Mouse (Mus musculus): ENCODE measurements around the gene Klc2.

Gene Klc2

GRCm38 (mm10) chr19:5092083-5092482 is 26.3 kb downstream of the Klc2 start:
- ChIA-PET POLR2A (interaction anchor here in 2 of 4 experiments (1.1 to 4.6 kb wide), 5 partner anchors 9 to 42 kb away, joined by 3 to 29 read pairs (median 5); partner anchors contain the start of genes Rab1b (in 1 of the 2) and Rin1 (in 1 of the 2)), CTCF (interaction anchor here in 2 of 4 experiments (0.9 to 1.5 kb wide), 2 partner anchors 17 to 20 kb away, joined by 3 to 6 read pairs; no protein-coding TSS in a partner anchor)

GRCm38 (mm10) chr19:5089324-5089723 is 29.0 kb downstream of the Klc2 start:
- POLR2A ChIA-PET = interaction anchor here in 3 of 4 experiments (0.7 to 3.8 kb wide), 11 partner anchors 8 to 400 kb away, joined by 3 to 19 read pairs (median 5); partner anchors contain the start of genes AI837181 (in 1 of the 3), Cfl1 (in 1 of the 3), Drap1 (in 1 of the 3) and Rab1b (in 1 of the 3)
- CTCF ChIA-PET = interaction anchor here in 3 of 4 experiments (0.6 to 2.4 kb wide), 5 partner anchors 20 to 194 kb away, joined by 3 to 17 read pairs (median 4); no protein-coding TSS in a partner anchor

DNA sequence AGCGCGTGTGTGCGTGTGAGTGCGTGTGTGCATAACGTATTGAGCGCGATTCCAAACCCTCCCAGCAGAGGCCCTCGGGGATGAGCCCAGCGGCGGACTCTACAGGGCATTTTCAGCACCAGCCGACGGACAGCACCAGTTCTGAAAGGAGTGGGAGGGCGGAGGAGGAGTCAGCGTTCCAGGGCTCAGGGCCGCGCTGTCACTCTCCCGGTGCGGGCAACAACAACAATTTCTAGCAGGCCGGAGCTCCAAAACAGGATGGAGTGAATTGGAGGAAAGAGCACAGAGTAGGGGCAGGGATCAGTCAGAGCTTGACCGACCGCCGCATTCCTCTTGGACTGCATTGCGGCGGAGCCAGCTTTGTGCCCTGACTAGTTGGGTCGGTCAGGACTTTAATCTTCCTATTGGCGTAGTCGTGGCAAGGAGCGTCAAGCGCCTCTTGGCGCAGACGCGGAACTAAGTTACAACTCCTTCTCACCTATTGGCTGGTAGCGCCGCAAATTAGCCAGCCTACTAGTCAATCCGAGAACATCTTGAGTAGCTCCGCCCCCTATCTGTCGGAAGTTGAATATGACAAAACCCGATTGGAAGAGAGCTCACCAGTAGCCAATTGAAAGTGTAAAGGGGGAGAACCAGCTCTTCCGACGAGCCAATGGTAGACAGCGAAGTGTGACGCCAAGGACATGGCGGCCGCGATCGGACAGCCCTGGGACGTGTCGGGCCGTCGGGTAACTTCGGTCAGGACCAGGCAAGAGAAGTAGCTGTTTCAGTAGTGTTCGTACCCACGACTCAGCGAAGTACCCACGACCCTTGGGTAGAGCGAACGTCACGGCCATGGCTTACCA is 30.3 kb downstream of the Klc2 start, which contains the start of gene Yif1a:
Gene Yif1a (plus strand): TSS at position 655 of the 845 bp plus-strand sequence.
- CTCF ChIA-PET = interaction anchor here (0.6 to 2.4 kb wide), 51 partner anchors 8 to 919 kb away, joined by 3 to 27 read pairs (median 4); partner anchors contain the start of genes Rin1 (in 2 of the 4), Brms1 (in 1 of the 4), Klc2 (in 1 of the 4) and Rab1b (in 1 of the 4)
- POLR2A ChIA-PET = interaction anchor here (0.6 to 3.8 kb wide), 81 partner anchors 9 to 1073 kb away, joined by 3 to 27 read pairs (median 5); partner anchors contain the start of genes Rab1b (in 3 of the 4), Rin1 (in 3 of the 4), Cd248 (in 2 of the 4) and Cfl1 (in 2 of the 4)

DNA sequence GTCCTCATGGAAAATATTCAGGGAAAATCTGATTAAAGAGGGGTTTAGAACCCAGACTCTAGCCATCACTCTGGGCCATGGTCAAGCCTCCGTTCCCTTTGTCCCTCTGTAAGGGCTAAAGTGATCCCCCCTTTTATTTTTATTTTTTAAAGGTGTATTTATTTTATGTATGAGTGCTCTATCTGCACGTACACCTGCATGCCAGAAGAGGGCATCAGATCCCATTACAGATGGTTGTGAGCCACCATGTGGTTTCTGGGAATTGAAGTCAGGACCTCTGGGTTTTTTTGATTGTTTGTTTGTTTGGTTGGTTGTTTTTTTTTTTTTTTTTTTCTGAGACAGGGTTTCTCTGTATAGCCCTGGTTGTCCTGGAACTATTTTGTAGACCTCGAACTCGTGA is 31.8 kb downstream of the Klc2 start:
- CTCF ChIA-PET = interaction anchor here (0.5 to 1.3 kb wide), 6 partner anchors 11 to 97 kb away, joined by 3 to 5 read pairs (median 3); partner anchors contain the start of gene Rin1 (in 1 of the 4)
- POLR2A ChIA-PET = interaction anchor here in 2 of 4 experiments (0.6 to 3.8 kb wide), 8 partner anchors 12 to 853 kb away, joined by 3 to 19 read pairs (median 4); partner anchors contain the start of genes AI837181 (in 1 of the 2), Cnih2 (in 1 of the 2), Drap1 (in 1 of the 2) and Rab1b (in 1 of the 2)

GRCm38 (mm10) chr19:5085145-5085863 is 33.1 kb downstream of the Klc2 start, which contains the start of gene Tmem151a:
Tmem151a (minus strand) TSS chr19:5085531.
- POLR2A ChIA-PET = interaction anchor here in 3 of 4 experiments (0.5 to 1.5 kb wide), 8 partner anchors 12 to 700 kb away, joined by 3 to 6 read pairs (median 3); partner anchors contain the start of genes AI837181 (in 1 of the 3) and Drap1 (in 1 of the 3)
- CTCF ChIA-PET = interaction anchor here in 3 of 4 experiments (0.7 to 1.3 kb wide), 7 partner anchors 34 to 646 kb away, joined by 3 to 10 read pairs (median 4); partner anchors contain the start of gene Rin1 (in 1 of the 3)

DNA sequence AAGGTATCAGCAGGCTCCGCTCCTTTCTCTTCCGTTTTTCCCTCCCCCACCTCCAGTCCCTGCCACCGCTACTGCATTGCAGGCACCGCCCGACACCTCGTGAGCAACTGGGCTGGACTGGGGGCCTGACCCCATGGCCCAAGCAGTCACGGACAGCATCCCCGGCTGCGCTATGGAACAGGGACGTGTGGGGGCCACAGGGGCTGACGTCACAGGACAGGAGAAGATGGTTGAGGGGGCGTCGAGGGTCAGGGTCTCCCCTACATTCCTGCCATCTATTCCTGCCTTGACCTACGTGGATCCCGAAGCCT is 33.6 kb downstream of the Klc2 start:
- ChIA-PET CTCF (interaction anchor here in 1 of 4 experiments (1.0 kb wide), 1 partner anchor 34 kb away, joined by 5 read pairs; no protein-coding TSS in a partner anchor), POLR2A (interaction anchor here in 2 of 4 experiments (0.5 to 0.7 kb wide), 2 partner anchors 12 to 700 kb away, joined by 3 read pairs; no protein-coding TSS in a partner anchor)

DNA sequence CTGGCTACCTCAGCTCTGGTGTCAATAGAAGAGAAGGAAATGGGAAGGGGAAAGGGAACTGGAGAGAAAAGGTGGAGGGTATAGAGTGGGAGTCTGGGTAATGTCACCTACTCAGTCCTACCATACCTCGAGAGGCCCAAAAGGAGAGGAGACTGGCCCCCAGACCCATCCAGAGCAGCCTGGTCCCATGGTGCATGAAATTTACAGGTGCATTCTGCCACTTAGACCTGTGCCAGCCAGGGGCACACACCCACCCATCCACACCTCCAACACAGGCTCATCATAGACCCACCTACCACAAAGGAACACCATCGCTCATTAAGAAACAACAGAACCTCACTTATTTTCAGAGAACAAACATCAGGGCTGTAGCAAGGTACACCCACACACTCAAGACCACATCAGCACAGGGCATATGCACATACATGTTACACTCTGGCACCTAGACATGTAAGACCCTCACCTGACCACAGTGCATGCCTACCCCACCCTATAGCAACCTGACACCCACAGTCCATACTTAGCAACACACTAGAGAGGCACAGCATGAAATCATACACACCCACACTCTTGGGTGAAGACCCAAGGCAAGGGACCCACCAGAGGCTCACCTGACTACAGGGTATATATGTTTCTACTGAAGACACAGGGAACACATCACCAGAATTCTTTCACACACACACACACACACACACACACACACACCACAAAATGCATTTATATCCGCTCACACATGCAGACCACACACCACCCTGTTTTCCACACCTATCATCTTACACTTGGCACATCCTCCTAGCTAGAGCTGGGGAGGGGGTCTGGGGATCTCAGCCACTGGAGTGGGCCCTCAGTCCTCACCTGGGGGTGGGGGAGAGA is 34.2 kb downstream of the Klc2 start:
- CTCF ChIA-PET = interaction anchor here in 3 of 4 experiments (1.0 to 2.6 kb wide), 3 partner anchors 30 to 67 kb away, joined by 5 to 8 read pairs (median 7); no protein-coding TSS in a partner anchor

GRCm38 (mm10) chr19:5082596-5082995 is 35.8 kb downstream of the Klc2 start:
- CTCF ChIA-PET = interaction anchor here in 3 of 4 experiments (0.8 to 4.2 kb wide), 12 partner anchors 9 to 69 kb away, joined by 3 to 20 read pairs (median 7); partner anchors contain the start of gene Rin1 (in 3 of the 3)

More for the DNA sequence above, 34.2 kb downstream of the Klc2 start:
- POLR2A ChIA-PET = interaction anchor here in 3 of 4 experiments (0.5 to 3.4 kb wide), 3 partner anchors 12 to 699 kb away, joined by 3 to 15 read pairs (median 3); no protein-coding TSS in a partner anchor

GRCm38 (mm10) chr19:5082005-5082404 is 36.4 kb downstream of the Klc2 start:
- ChIA-PET POLR2A (interaction anchor here (0.6 to 3.9 kb wide), 13 partner anchors 8 to 58 kb away, joined by 3 to 17 read pairs (median 4); partner anchors contain the start of genes Slc29a2 (in 2 of the 4), AC124502.3 (in 1 of the 4), B4gat1 (in 1 of the 4) and Cd248 (in 1 of the 4)), CTCF (interaction anchor here (1.0 to 4.2 kb wide), 13 partner anchors 9 to 69 kb away, joined by 3 to 20 read pairs (median 7); partner anchors contain the start of genes Rin1 (in 3 of the 4) and Cd248 (in 1 of the 4))

More at GRCm38 (mm10) chr19:5082596-5082995, 35.8 kb downstream of the Klc2 start:
- POLR2A ChIA-PET = interaction anchor here in 3 of 4 experiments (0.7 to 3.9 kb wide), 10 partner anchors 9 to 566 kb away, joined by 3 to 17 read pairs (median 4); partner anchors contain the start of genes Slc29a2 (in 2 of the 3) and Klc2 (in 1 of the 3)

DNA sequence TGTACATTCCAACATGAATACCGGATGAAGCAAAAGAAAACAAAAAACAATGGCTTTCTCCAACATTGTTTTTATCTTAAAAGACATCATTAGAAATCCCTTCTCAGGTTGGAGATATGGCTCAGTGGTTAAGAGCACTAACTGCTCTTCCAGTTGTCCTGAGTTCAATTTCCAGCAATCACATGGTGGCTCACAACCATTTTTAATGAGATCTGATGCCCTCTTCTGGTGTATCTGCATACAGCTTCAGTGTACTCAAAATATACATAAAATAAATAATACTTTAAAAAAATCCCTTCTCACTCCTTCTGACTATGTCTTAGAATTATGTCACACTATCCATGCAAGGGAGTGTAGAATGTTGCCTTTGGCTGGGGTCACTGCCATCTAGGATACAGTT is 39.1 kb downstream of the Klc2 start:
- CTCF ChIA-PET = interaction anchor here (0.8 to 4.2 kb wide), 10 partner anchors 9 to 410 kb away, joined by 3 to 17 read pairs (median 4); partner anchors contain the start of gene Yif1a (in 1 of the 4)
- POLR2A ChIA-PET = interaction anchor here in 2 of 4 experiments (0.6 to 3.9 kb wide), 6 partner anchors 12 to 309 kb away, joined by 3 to 14 read pairs (median 4); partner anchors contain the start of gene Cd248 (in 1 of the 2)

- POLR2A ChIA-PET = interaction anchor here in 3 of 4 experiments (0.7 to 11.3 kb wide), 11 partner anchors 9 to 57 kb away, joined by 3 to 197 read pairs (median 4); partner anchors contain the start of genes Rin1 (in 2 of the 3), Yif1a (in 2 of the 3), AC124502.3 (in 1 of the 3) and B4gat1 (in 1 of the 3)
- CTCF ChIA-PET = interaction anchor here (0.6 to 5.4 kb wide), 13 partner anchors 8 to 60 kb away, joined by 3 to 201 read pairs (median 4); partner anchors contain the start of genes Rin1 (in 3 of the 4), Slc29a2 (in 1 of the 4) and Yif1a (in 1 of the 4)
Observed at GRCm38 (mm10) chr19:5073518-5073917, 44.8 kb downstream of the Klc2 start.

GRCm38 (mm10) chr19:5073028-5073427 is 45.3 kb downstream of the Klc2 start:
- ChIA-PET CTCF (interaction anchor here in 3 of 4 experiments (0.6 to 5.4 kb wide), 31 partner anchors 9 to 1069 kb away, joined by 3 to 201 read pairs (median 7); partner anchors contain the start of genes Rin1 (in 3 of the 3), Yif1a (in 2 of the 3), AC124502.3 (in 1 of the 3) and Ap5b1 (in 1 of the 3)), POLR2A (interaction anchor here (0.6 to 11.3 kb wide), 51 partner anchors 9 to 1220 kb away, joined by 3 to 197 read pairs (median 7); partner anchors contain the start of genes AC124502.3 (in 3 of the 4), B4gat1 (in 3 of the 4), Rin1 (in 3 of the 4) and Slc29a2 (in 3 of the 4))

DNA sequence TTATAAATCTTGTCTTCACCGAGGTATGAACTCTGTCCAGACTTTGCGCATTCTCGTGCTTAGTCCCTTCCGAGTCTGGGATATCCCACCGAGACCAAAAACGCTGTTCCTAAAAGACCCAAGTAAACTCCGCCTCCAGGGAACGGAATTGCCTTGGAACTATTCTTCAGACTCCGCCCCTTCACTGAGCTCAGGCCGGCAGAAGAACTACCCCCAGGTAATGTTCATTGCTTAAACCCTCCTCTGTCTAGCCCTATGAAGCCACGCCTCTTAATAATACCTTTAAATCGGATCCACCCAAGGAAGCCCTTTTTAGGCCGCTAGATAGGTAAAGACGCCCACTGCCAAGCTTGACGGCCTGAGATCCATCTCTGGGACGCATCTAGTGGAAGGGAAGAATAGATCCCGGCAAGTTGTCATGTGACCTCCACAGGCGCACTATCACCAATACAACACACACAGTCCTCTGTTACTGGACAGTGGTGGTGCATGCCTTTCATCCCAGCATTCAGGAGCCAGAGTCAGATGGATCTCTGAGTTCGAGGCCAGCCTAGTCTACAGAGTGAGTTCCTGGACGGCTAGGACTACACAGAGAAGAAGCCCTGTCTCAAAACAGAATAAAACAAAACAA is 45.9 kb downstream of the Klc2 start:
- CTCF ChIA-PET = interaction anchor here (0.5 to 5.4 kb wide), 51 partner anchors 9 to 1070 kb away, joined by 3 to 201 read pairs (median 4); partner anchors contain the start of genes Rin1 (in 3 of the 4), Yif1a (in 3 of the 4), Brms1 (in 2 of the 4) and AC124502.3 (in 1 of the 4)

More for the DNA sequence above, 45.9 kb downstream of the Klc2 start:
- POLR2A ChIA-PET = interaction anchor here (0.6 to 11.3 kb wide), 76 partner anchors 10 to 1219 kb away, joined by 3 to 197 read pairs (median 5); partner anchors contain the start of genes Yif1a (in 4 of the 4), AC124502.3 (in 3 of the 4), B4gat1 (in 3 of the 4) and Rin1 (in 3 of the 4)

Measured in embryonic stem cell, embryonic (primary cell).